Mouse (Mus musculus): Measurements from ENCODE around the gene Pard3.

DNA sequence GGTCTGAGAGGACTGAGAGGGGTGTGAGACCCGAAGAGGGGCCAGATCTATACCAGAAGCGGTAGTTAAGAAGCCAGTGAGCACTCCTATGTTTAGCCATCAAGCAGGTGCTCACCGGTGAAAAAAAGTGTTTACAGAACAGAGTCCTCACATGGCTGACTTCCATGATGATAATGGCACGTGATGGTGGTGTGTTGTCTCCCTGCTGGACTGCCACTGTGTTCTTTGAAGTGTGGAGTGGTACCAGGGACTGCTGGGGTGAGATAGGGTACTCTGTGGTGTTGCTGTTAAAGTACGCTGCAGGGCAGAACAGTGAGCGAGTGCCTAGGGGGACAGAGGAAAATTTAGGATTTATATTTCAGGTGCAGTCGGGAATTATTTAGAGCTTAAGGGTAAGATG is 122.2 kb downstream of the Pard3 start:
- TF ChIP-seq CTCF (IDR thresholded peaks at IDR 0.05; ENCODE audit: borderline replicate concordance, extremely low read depth, insufficient read depth, insufficient read length) = no peak
- TF ChIP-seq POLR2A (IDR thresholded peaks at IDR 0.05; ENCODE audit: borderline replicate concordance, extremely low read depth, insufficient read depth, insufficient read length, poor library complexity, severe bottlenecking) = no peak
